Mouse (Mus musculus) lung, adult 2 months (tissue): ENCODE measurements around the gene Katnb1.

Experiments
- CTCF ChIP-seq: fragments of 200-500 bp; IDR thresholded peaks from 2 replicates; pipeline ENCODE4 v1.5.1; 2011; ENCODE audit warnings: mild to moderate bottlenecking, low read length, control low read depth; ENCODE audit not compliant: insufficient read depth
- POLR2A ChIP-seq: fragments of 200-500 bp; IDR thresholded peaks from 2 replicates; pipeline ENCODE4 v1.6.1; 2011; ENCODE audit warnings: low read depth, mild to moderate bottlenecking, control low read depth, low read length, borderline replicate concordance; ENCODE audit errors: extremely low read depth

GRCm38 (mm10) chr8:95142075-95142831 is 61.3 kb downstream of the Katnb1 start:
- TF ChIP-seq CTCF (no peak), POLR2A (no peak)
